Mouse (Mus musculus) layer of hippocampus, postnatal 10 days (tissue): Measurements from ENCODE around the gene Crygb. TPM values are rescaled to one million over a fixed set of nuclear protein-coding genes. Genes with fewer than 3 reads are reported as not detected.
"Not testable (repeated sequence)": the region's sequence is repeated elsewhere in the genome, so short reads cannot be mapped to it uniquely, and the experiment has no call there.

Experiments used
- DNase-seq, 2 experiments: peaks; one replicate each; pipeline ENCODE4 v3.0.0; 2021; ENCODE audit warnings: low spot score in 2 of 2
- total RNA-seq, 2 experiments: library from RNA; stranded (reverse); gene quantifications; 2 replicates each; pipeline ENCODE4 v1.2.3; 2021

Crygb gene
- total RNA-seq, 2 experiments from 2014 or later = not detected

- DNase-seq = no peak
Measured at GRCm38 (mm10) chr1:65073589-65073988, 8.5 kb downstream of the Crygb start, which contains the start of gene Crygc. Crygc (minus strand) TSS chr1:65073689.

GRCm38 (mm10) chr1:65067842-65068241 lies 14.2 kb downstream of the Crygb start:
- DNase-seq = no peak

GRCm38 (mm10) chr1:65064201-65064600 lies 17.9 kb downstream of the Crygb start:
- DNase-seq = no peak

- no peak for DNase-seq
Measured at GRCm38 (mm10) chr1:65063352-65063751, 18.7 kb downstream of the Crygb start, which contains the start of gene Crygd. Crygd (minus strand) TSS chr1:65063452.

DNA sequence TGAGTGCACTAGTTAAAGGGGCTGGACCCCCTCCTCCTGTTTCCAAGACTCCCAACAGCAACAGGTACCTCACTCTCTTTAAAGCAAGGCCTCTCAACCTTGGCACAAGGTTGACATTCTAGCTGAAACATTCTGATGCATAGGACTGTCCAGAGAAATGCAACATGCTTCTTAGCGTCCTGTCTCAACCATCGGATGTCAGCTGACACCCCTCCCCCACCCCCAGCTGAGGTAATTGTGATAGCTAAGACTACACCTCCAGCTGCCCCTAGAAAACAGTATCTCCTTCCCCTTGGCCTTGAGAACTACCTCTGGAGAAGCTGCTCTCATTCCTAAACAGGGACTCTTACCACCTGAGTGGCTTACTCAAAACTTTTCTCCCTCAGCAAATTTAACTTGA lies 29.9 kb downstream of the Crygb start:
- no peak for DNase-seq

DNA sequence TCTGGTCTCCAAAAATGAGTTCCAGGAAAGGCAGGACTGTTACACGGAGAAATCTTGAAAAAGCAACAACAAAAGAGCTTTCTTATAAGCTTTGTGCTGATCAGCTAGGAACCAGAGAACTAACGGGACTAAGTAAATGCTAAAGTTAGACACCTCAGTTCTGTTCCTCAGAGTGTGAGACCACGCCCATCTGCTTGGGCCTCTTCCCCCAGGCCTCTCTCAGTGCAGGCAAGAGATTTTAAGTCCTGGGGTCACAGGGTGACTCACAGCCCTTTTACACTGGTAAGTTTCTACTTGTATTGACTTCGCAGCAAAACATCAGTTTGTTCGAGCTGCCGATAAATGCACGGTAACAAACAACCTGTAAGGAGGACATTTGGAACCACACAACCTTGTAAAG lies 30.4 kb downstream of the Crygb start:
- no peak for DNase-seq

DNA sequence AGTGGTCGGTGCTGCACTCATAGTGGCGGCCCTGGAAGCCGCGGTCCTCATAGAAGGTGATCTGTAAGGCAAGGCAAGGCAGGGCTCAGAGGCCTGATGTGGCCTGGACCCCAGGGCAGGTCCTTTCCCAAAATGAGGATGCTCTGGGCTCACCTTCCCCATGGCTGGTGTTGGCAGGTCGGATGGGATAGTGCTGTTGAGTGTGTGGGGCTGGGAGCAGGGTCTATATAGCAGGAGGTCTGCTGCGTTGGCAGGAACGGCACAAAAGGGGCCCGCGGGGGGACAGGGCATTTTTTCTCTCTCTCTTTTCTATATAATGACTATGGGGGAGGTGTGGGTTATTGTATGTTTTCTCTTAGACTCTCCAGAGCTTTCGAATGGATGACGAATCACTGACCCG lies 31.1 kb downstream of the Crygb start, which contains the start of gene Cryge:
Gene Cryge (minus strand): TSS at position 198 of the 400 bp plus-strand sequence.
- DNase-seq = not testable (repeated sequence)

DNA sequence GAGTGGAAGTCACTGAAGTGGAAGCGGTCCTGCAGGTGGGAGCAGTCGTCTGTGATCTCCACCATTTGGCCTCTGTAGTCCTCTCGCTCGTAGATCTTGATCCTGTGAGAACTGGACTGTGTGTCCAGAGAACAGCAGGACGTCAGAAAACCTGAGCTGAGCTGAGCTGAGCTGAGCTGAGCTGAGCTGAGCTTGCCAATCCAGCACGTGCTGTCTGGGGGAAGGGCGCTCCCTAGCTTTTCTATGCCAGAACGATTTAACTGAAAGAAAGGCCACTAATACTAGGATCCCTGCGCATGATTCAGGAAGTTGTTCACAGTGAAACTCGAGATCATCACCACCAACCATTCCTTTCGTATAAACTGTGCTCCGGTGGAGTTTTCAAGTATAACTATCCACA lies 33.3 kb downstream of the Crygb start:
- peak; percentile 19 to 22 for DNase-seq

- peak; percentile 38 to 39 for DNase-seq
Measured at GRCm38 (mm10) chr1:65046401-65047109, 35.5 kb downstream of the Crygb start.

DNA sequence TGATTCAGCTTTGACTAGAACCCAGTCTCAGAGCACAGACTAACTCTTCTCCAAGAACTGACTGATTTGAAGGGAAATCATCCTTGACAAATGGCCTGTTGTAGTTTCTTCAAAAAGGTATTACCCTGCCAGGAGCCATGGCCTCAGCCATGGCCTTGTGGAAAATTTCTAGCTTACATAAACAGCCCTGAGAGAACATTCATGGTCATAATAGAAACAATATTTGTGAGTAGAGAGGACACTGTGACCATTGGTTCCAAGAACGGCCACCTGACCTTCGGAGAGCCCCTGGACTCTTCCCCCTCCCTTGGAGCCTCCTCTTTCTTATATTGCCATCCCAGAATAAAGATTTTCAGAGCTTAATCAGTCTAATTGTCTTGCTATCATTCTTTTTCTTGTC lies 38.7 kb downstream of the Crygb start:
- no peak for DNase-seq

DNA sequence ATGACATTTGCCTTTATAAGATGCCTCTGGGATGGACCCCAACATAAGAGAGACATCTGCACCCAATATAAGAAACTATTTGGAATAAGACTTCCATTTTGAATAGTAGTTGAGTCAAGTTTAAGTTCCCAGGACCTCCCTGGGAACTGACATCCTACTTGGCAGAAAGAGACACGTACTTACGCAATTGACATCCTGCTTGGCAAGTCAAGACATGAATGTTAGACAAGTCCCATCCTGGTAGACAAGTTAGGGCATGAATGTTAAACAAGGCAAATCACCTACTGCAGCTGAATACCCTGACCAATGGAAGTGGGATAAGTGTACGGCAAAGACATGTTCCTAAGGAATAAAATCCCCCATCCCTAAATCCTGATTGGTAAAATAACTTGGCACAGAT lies 40.3 kb downstream of the Crygb start:
- no peak for DNase-seq

DNA sequence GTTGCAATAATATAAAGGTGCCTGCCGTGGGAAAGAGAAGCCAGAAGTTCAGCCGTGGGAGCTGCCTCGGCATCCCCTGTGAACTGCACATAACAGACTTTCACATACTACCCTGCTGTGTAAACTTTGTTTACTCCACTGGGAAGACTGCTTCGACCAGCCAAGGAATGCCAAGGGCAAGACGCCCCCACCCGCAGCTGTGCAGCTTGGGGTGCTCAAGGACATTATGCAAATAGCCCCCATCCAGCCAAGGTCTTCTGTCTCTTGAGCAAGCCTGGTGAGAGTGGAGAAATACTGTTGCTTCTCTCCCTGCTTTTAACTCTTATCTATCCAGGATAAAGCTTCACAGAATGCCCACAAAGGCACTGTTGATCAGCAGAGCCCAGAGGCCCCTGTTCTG lies 41.3 kb downstream of the Crygb start:
- DNase-seq = no peak

- DNase-seq = no peak
Measured at GRCm38 (mm10) chr1:65039679-65040078, 42.4 kb downstream of the Crygb start.

- DNase-seq = no peak
Measured at GRCm38 (mm10) chr1:65037542-65037941, 44.5 kb downstream of the Crygb start.

- no peak for DNase-seq
Measured at GRCm38 (mm10) chr1:65035513-65035912, 46.6 kb downstream of the Crygb start.

GRCm38 (mm10) chr1:65032641-65033040 lies 49.4 kb downstream of the Crygb start, which contains the start of gene Akr1cl:
Akr1cl (minus strand) TSS chr1:65032759.
- DNase-seq = no peak

Other genes with a start within 250 kb of the Crygb start
- 10 to 100 TPM; 21.7 to 26.2 TPM for gene Plekhm3, start 125.5 kb downstream of the Crygb start, total RNA-seq
- not detected for gene Akr1cl, start 49.5 kb downstream of the Crygb start, total RNA-seq
- not detected for gene Cryge, start 31.1 kb downstream of the Crygb start, total RNA-seq
- gene Crygd, start 18.8 kb downstream of the Crygb start, total RNA-seq = not detected
- gene Crygc, start 8.6 kb downstream of the Crygb start, total RNA-seq = not detected
- 1 to 10 TPM in 1 of 2 experiments, under 1 TPM in 1; 0.78 to 1.7 TPM for gene Cryga, start 21.1 kb upstream of the Crygb start, total RNA-seq
- gene Gm28845, start 37.3 kb upstream of the Crygb start, total RNA-seq = 1 to 10 TPM in 1 of 2 experiments, not detected in 1; 2.2 TPM
- gene D630023F18Rik, start 40.9 kb upstream of the Crygb start, total RNA-seq = 10 to 100 TPM; 18.2 to 18.6 TPM
- 100 to 1,000 TPM; 133 to 146 TPM for gene Idh1, start 104.2 kb upstream of the Crygb start, total RNA-seq
- 10 to 100 TPM; 37.3 to 37.9 TPM for gene Pikfyve, start 104.4 kb upstream of the Crygb start, total RNA-seq
- gene Pth2r, start 199.8 kb upstream of the Crygb start, total RNA-seq = 1 to 10 TPM; 1.9 to 2.1 TPM